Mouse (Mus musculus): Measurements from ENCODE around the gene Padi1. TPM values are rescaled to one million over a fixed set of nuclear protein-coding genes. Genes with fewer than 3 reads are reported as not detected.
A peak's percentile ranks its signal among the peaks of the same experiment; 100 is the strongest.

Gene Padi1
- polyA plus RNA-seq, 1 experiment = 0.06 TPM

- no peak overlapping the region for H3K4me2 ChIP-seq (ENCODE audit: low read depth)
- no peaks in the 10 kb centered on the region for H3K79me2 ChIP-seq (ENCODE audit: control insufficient read depth, insufficient read depth)
- H3K4me3 ChIP-seq = no peak overlapping the region
- H3ac ChIP-seq (ENCODE audit: control insufficient read depth, insufficient read length) = no peak overlapping the region
- TF ChIP-seq MYOG (IDR thresholded peaks at IDR 0.05; ENCODE audit: control insufficient read depth in 1 of 3, insufficient read depth in 1 of 3, insufficient read length in 2 of 3, low read depth in 2 of 3) (no peak), TCF3 (IDR thresholded peaks at IDR 0.05; ENCODE audit: insufficient read length, low read depth) (no peak), CEBPB (IDR thresholded peaks at IDR 0.05; ENCODE audit: insufficient read depth, poor library complexity, severe bottlenecking) (no peak), MAX (IDR thresholded peaks at IDR 0.05; ENCODE audit: low read depth) (no peak), E2F4 (IDR thresholded peaks at IDR 0.05; ENCODE audit: insufficient read depth) (no peak), SRF (IDR thresholded peaks at IDR 0.05; ENCODE audit: control insufficient read depth, insufficient read length, low read depth) (no peak), POLR2A (IDR thresholded peaks at IDR 0.05; ENCODE audit: insufficient read length, low read depth) (no peak), REST (IDR thresholded peaks at IDR 0.05; ENCODE audit: insufficient read depth, insufficient read length) (no peak), TCF12 (IDR thresholded peaks at IDR 0.05; ENCODE audit: insufficient read depth, poor library complexity, severe bottlenecking) (no peak), POLR2AphosphoS2 (IDR thresholded peaks at IDR 0.05; ENCODE audit: insufficient read length, low read depth) (no peak), MYOD1 (IDR thresholded peaks at IDR 0.05; ENCODE audit: control insufficient read depth in 1 of 3, insufficient read length in 2 of 3, low read depth in 2 of 3) (no peak), USF1 (IDR thresholded peaks at IDR 0.05; ENCODE audit: low read depth) (no peak)
- H3K27me3 ChIP-seq (ENCODE audit: control insufficient read depth, insufficient read depth, insufficient read length) = peaks cover 6% of the 10 kb centered on the region
- no peaks in the 10 kb centered on the region for H3K36me3 ChIP-seq (ENCODE audit: control insufficient read depth, insufficient read depth)
These were observed 23.6 kb downstream of the Padi1 start for GRCm38 (mm10) chr4:140821988-140822387.

- TF ChIP-seq MYOG (IDR thresholded peaks at IDR 0.05; ENCODE audit: control insufficient read depth in 1 of 3, insufficient read depth in 1 of 3, insufficient read length in 2 of 3, low read depth in 2 of 3) (no peak), POLR2A (IDR thresholded peaks at IDR 0.05; ENCODE audit: insufficient read length, low read depth) (no peak), MYOD1 (IDR thresholded peaks at IDR 0.05; ENCODE audit: control insufficient read depth in 1 of 3, insufficient read length in 2 of 3, low read depth in 2 of 3) (no peak), CEBPB (IDR thresholded peaks at IDR 0.05; ENCODE audit: insufficient read depth, poor library complexity, severe bottlenecking) (no peak), E2F4 (IDR thresholded peaks at IDR 0.05; ENCODE audit: insufficient read depth) (no peak), TCF12 (IDR thresholded peaks at IDR 0.05; ENCODE audit: insufficient read depth, poor library complexity, severe bottlenecking) (no peak), MAX (IDR thresholded peaks at IDR 0.05; ENCODE audit: low read depth) (no peak), TCF3 (IDR thresholded peaks at IDR 0.05; ENCODE audit: insufficient read length, low read depth) (no peak), POLR2AphosphoS2 (IDR thresholded peaks at IDR 0.05; ENCODE audit: insufficient read length, low read depth) (no peak), SRF (IDR thresholded peaks at IDR 0.05; ENCODE audit: control insufficient read depth, insufficient read length, low read depth) (no peak), USF1 (IDR thresholded peaks at IDR 0.05; ENCODE audit: low read depth) (no peak)
These were observed 28.2 kb downstream of the Padi1 start for GRCm38 (mm10) chr4:140817413-140817812.

GRCm38 (mm10) chr4:140815996-140816917 is 29.3 kb downstream of the Padi1 start:
- TF ChIP-seq POLR2AphosphoS2 (IDR thresholded peaks at IDR 0.05; ENCODE audit: insufficient read length, low read depth) (no peak), USF1 (IDR thresholded peaks at IDR 0.05; ENCODE audit: low read depth) (no peak), MAX (IDR thresholded peaks at IDR 0.05; ENCODE audit: low read depth) (no peak), CEBPB (IDR thresholded peaks at IDR 0.05; ENCODE audit: insufficient read depth, poor library complexity, severe bottlenecking) (no peak), MYOG (IDR thresholded peaks at IDR 0.05; ENCODE audit: control insufficient read depth in 1 of 3, insufficient read depth in 1 of 3, insufficient read length in 2 of 3, low read depth in 2 of 3) (no peak), MYOD1 (IDR thresholded peaks at IDR 0.05; ENCODE audit: control insufficient read depth in 1 of 3, insufficient read length in 2 of 3, low read depth in 2 of 3) (no peak), TCF3 (IDR thresholded peaks at IDR 0.05; ENCODE audit: insufficient read length, low read depth) (no peak), REST (IDR thresholded peaks at IDR 0.05; ENCODE audit: insufficient read depth, insufficient read length) (no peak)
- no peak overlapping the region for H3K4me3 ChIP-seq
- H3K79me2 ChIP-seq (ENCODE audit: control insufficient read depth, insufficient read depth) = no peaks in the 10 kb centered on the region
- H3K36me3 ChIP-seq (ENCODE audit: control insufficient read depth, insufficient read depth) = no peaks in the 10 kb centered on the region
- H3K27me3 ChIP-seq (ENCODE audit: control insufficient read depth, insufficient read depth, insufficient read length) = no peaks in the 10 kb centered on the region
- no peak overlapping the region for H3ac ChIP-seq (ENCODE audit: control insufficient read depth, insufficient read length)
- H3K4me2 ChIP-seq (ENCODE audit: low read depth) = peak overlapping the region; percentile 34

More at GRCm38 (mm10) chr4:140817413-140817812, 28.2 kb downstream of the Padi1 start:
- Histone ChIP-seq H3K79me2 (ENCODE audit: control insufficient read depth, insufficient read depth) (no peaks in the 10 kb centered on the region), H3K36me3 (ENCODE audit: control insufficient read depth, insufficient read depth) (no peaks in the 10 kb centered on the region), H3K4me3 (no peak overlapping the region), H3K4me2 (ENCODE audit: low read depth) (no peak overlapping the region), H3K27me3 (ENCODE audit: control insufficient read depth, insufficient read depth, insufficient read length) (no peaks in the 10 kb centered on the region), H3ac (ENCODE audit: control insufficient read depth, insufficient read length) (no peak overlapping the region)

GRCm38 (mm10) chr4:140815496-140815895 is 30.1 kb downstream of the Padi1 start:
- no peak overlapping the region for H3K4me2 ChIP-seq (ENCODE audit: low read depth)
- no peak for TF ChIP-seq POLR2AphosphoS2 (IDR thresholded peaks at IDR 0.05; ENCODE audit: insufficient read length, low read depth)
- TF ChIP-seq USF1 (IDR thresholded peaks at IDR 0.05; ENCODE audit: low read depth) = no peak
- TF ChIP-seq REST (IDR thresholded peaks at IDR 0.05; ENCODE audit: insufficient read depth, insufficient read length) = no peak
- TF ChIP-seq MAX (IDR thresholded peaks at IDR 0.05; ENCODE audit: low read depth) = no peak
- no peak for TF ChIP-seq TCF12 (IDR thresholded peaks at IDR 0.05; ENCODE audit: insufficient read depth, poor library complexity, severe bottlenecking)
- no peak for TF ChIP-seq MYOD1 (IDR thresholded peaks at IDR 0.05; ENCODE audit: control insufficient read depth in 1 of 3, insufficient read length in 2 of 3, low read depth in 2 of 3)
- no peak for TF ChIP-seq MYOG (IDR thresholded peaks at IDR 0.05; ENCODE audit: control insufficient read depth in 1 of 3, insufficient read depth in 1 of 3, insufficient read length in 2 of 3, low read depth in 2 of 3)
- no peak for TF ChIP-seq E2F4 (IDR thresholded peaks at IDR 0.05; ENCODE audit: insufficient read depth)
- no peak for TF ChIP-seq SRF (IDR thresholded peaks at IDR 0.05; ENCODE audit: control insufficient read depth, insufficient read length, low read depth)
- TF ChIP-seq TCF3 (IDR thresholded peaks at IDR 0.05; ENCODE audit: insufficient read length, low read depth) = no peak
- no peak for TF ChIP-seq CEBPB (IDR thresholded peaks at IDR 0.05; ENCODE audit: insufficient read depth, poor library complexity, severe bottlenecking)
- no peak for TF ChIP-seq POLR2A (IDR thresholded peaks at IDR 0.05; ENCODE audit: insufficient read length, low read depth)

More at GRCm38 (mm10) chr4:140815496-140815895, 30.1 kb downstream of the Padi1 start:
- H3K79me2 ChIP-seq (ENCODE audit: control insufficient read depth, insufficient read depth) = no peaks in the 10 kb centered on the region
- no peaks in the 10 kb centered on the region for H3K36me3 ChIP-seq (ENCODE audit: control insufficient read depth, insufficient read depth)
- no peaks in the 10 kb centered on the region for H3K27me3 ChIP-seq (ENCODE audit: control insufficient read depth, insufficient read depth, insufficient read length)
- H3K4me3 ChIP-seq = no peak overlapping the region
- H3ac ChIP-seq (ENCODE audit: control insufficient read depth, insufficient read length) = no peak overlapping the region
